Mouse (Mus musculus): ENCODE data around the gene Crhr2.

The Crhr2 gene

DNA sequence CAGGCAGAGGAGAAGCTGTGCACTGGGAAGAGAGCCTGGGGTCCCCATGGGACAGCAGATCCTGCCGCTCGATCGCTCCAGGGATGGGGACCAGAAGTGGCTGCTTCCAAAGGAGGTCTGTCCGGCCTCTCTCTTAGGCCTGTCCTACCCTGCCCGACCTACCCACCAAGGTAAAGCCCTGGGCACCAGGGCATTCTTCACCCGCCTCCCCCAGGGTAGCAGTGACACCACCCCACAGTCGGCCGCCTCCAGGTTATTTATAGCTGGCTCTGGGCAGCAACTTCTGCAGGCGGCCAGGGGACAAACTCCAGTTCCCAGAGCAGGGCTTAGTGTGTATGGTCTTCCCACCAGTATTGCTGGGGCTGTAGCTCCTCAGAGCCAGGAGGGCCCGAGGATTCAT, at the start of gene Crhr2:
Gene Crhr2, minus strand, starts transcription at position 223 of the 400 bp plus-strand sequence.
- DNase-seq (ENCODE audit: low spot score): no peak

DNA sequence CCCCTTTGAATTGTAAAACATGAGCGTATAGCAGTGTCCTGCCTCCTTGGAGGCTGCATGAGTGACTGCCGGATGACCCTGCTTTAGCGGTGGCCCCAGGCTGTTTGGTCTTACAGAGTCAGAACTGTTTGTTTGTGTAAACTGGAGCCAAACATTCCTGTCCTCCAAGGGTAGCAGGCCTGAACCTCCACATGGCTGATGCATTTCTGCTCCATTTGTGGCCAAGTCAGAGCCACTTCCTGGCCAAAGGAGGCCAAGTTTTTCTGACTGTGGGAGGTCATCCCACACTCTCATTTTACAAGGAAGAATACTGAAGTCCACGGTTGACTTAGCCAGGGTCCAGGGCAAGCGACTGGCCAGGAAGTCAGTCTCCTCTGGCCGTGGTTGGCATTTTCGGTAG, 46.7 kb upstream of the Crhr2 start:
- DNase-seq (ENCODE audit: low spot score): no peak

DNA sequence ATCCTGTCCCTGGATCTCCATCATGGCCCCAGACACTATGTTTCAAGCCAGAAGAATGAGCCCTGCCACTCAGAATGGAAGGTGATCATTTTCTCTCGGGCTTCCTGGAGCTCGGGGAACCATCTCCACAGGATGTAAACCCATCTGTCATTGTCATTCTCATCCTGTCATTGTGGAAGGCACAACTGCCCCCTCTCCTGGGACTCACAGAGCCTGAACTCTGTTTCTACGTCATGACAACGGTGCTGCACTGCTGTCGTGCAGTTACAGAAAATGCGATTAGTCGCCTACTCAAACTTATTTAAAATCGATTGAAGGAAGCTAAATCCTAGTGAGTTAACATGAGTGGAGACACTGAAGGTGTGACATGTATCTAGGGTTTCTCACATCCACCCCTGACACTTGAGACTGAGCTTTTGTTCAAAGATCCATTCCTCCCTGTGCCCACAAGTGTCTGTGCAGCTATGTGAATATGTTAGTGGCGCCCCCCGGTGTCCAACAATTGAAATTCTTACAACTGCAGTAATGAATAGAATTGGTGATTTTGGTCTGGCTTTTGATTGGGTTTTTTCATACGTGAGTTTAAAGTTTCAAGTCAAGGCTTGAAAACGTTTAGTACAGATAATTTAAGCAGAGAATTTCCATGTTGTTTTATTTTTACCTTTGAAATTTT, 44.4 kb upstream of the Crhr2 start:
- no peak for DNase-seq (ENCODE audit: low spot score)

DNA sequence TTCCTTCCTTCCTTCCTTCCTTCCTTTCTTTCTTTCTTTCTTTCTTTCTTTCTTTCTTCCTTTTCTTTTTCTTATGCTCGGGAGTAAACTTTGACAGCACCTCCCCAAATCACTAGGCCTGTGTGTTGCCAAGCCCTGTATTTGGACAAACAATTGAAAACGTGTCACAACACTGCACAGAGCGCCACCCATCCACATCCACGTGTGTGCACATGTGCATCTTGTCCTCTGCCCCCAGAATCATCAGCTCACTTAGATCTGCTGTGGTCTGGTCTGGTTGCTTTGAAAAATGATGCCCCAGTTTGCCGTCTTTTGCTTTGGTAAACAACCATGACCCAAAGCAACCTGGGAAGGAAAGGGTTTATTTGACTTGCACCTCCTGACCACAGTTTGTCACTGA, 43.1 kb upstream of the Crhr2 start:
- no peak for DNase-seq (ENCODE audit: low spot score)

DNA sequence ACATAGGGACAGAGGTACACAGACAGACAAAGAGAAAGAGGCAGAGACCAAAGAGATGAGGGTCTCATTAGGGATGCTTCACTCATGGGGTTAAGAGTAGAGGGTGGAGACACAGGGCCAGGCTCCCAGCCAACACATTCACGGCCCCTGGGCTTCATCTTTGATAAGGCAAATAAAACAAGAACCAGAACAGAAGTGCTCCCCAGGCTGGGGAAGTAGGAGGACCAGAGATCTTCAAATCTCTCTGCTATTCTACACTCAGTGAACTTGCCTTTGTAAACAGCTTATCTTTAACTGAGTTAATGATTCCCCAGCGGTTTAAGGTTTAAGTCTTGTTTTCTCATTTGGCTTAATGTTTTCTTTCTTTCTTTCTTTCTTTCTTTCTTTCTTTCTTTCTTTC, 42.6 kb upstream of the Crhr2 start:
- DNase-seq (ENCODE audit: low spot score): no peak

DNA sequence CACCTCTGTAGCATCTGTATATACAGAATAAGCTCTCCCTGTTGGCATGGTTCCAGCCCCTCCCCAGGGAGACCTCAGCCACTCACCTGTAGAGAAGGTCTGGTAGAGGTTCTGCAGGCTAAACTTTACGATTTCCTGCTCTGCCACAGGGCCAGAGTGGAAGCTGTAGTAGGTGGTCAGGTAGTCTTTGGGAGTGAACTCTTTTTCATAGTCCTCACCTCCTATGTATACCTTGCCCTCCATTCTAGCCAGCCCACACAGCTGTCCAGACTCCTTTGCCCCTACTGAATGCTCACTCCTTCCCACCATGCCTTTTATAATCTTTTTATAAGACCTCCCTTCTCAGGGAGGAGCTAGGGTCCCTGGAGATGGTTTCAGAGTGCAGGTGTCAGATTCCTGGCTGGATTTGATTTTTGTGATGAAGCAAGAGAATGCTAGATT, 41.9 kb upstream of the Crhr2 start, which contains the start of gene Inmt:
Gene Inmt, minus strand, starts transcription at position 303 of the 441 bp plus-strand sequence.
- no peak for DNase-seq (ENCODE audit: low spot score)

DNA sequence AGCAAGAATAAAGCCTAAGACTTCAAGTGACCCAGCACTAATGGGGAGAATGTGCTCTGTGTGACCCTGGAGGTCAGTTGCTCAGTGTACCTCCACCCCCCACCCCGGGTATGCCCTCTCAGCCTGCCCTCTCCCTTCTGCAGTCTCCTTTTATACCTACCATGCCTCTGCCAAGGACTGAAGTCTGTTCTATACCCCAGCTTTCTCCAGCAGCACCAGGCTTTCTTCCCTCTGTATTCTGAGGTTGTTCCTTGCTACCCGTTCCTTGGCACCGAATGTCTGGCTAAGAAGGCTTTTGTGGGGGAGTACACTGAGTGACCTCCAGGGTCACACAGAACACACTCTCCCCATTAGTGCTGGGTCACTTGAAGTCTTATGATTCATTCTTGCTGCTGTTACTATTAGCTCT, 41.1 kb upstream of the Crhr2 start:
- no peak for DNase-seq (ENCODE audit: low spot score)

DNA sequence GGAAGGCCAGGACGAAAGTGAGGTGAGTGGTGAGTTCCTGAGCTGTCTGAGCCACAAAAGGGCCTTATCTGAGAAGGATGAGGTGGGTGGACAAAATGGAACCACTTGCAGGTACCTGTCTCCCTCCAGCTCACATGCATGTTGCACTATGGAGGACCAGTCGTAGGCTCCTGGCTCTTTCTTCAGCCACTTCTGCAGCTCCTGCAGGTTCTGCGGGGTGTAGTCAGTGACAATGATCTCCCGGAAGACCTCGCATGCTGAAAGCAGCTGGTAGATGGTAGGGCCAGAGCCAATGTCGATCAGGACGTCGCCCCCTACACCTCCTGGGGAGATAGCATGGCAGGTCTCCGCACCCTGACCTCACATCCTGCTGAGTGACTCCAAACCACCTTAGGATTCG, 40.4 kb upstream of the Crhr2 start:
- no peak for DNase-seq (ENCODE audit: low spot score)

DNA sequence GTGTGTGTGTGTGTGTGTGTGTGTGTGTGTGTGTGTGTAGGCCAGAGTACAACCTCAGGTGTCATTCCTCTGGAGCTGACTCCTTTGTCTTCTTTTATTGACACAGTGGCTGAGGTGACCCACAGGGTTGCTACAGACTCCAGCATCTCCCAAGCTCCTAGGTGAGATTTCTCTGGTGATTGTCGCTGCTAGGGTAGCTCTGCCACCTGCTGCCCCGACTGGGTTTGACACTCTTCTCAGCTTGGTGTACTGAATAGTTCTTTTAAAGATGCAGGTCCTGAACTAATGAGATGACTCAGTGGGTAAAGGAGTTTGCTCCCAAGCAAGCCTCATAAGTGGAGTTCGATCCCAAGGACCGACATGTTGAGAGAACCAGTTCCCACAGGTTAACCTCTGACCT, 38.8 kb upstream of the Crhr2 start:
- DNase-seq (ENCODE audit: low spot score): no peak

DNA sequence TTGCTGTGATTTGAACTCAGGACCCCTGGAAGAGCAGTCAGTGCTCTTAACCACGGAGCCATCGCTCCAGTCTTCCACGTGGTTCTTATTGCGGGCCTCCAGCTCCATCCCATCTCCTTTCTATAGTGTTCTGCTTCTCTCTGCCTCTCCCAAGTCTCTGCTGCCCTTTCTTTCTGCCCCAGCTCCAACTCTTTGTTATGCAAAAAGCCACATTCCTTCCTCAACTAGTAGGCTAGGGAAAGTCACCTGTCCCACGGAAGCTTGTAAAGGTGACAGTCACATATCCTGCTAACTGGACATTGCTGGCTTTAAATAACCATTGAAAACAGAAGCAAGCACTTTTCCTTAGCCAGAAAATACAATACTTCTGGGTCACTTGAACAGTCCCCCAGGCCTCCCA, 37.0 kb upstream of the Crhr2 start:
- no peak for DNase-seq (ENCODE audit: low spot score)

DNA sequence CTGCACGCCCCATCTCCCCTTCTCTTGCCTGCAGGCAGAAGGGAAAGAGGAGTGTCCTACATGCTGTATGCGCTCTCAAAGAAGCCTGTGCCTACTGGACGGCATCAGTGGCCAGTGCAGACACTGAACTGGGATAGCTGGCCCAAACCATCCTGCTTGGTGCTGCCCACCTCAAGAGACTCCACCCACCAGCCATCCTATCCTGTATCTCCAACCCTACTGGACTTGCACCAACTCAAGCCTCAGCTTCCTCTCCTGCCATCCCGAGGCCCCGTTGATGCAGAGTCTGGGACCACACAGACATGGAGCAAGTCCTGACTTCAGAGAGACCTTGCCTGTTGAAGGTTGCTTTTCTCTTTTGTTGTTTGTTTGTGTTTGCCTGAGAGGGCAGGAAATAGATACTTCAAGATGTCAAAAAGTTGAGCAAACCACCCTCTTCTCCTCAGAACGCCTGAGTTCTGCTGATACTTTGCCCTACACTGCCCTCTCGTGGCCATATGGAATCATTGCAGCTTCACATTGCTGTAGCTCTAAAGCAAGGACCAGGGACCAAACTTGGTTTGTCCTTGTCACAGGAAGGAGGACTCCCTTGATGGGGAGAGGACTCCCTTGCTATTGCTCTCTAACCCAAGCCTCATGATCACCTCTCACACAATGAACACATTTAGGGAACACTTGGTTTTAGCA, 34.1 kb upstream of the Crhr2 start:
- peak; percentile 58 for DNase-seq (ENCODE audit: low spot score)

DNA sequence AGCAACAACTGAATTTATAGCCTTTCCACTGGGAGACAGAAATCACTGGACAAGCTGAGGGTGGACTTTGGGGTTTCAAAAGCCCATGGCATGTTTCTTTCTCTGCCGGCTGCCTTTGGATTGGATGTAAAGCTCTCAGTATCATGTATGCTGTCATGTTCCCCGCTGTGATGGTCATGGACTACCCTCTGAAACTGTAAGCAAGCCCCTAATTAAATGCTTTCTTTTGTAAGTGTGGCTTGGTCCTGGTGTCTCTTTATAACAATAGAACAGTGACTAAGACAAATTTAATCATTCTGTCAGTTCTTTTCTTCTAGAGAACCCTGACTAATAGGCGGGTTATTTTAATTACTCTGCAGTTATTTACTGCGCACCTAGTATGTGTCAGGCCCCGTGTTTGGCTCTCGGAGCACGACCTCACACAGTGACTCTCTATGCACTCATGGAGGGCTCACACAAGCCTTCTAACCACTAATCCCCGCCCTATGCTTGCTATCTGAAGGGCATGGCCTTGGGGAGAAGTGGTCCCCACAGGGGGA, 30.3 kb upstream of the Crhr2 start:
- DNase-seq (ENCODE audit: low spot score): no peak

DNA sequence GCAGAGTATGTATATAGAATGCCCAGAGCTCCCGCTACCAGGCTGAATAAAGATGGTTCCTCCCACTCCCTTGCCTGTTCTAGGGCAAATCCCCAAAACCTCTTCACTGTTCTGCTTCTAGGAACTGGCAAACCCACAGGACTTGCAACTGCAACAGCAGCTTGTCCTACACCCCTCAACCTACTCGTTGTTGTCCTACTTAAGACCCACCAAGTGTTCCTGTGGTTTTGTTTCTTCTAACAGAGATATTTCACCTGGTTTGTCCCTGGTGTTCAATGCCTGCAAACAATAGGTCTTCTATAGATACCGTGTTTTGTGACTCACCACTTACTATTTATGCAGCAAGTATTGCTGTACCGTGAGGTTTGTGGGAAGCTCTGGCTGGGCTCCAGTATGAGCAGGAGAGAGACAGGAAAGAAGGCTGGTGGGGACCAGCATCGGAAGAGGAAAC, 28.5 kb upstream of the Crhr2 start:
- DNase-seq (ENCODE audit: low spot score): no peak

DNA sequence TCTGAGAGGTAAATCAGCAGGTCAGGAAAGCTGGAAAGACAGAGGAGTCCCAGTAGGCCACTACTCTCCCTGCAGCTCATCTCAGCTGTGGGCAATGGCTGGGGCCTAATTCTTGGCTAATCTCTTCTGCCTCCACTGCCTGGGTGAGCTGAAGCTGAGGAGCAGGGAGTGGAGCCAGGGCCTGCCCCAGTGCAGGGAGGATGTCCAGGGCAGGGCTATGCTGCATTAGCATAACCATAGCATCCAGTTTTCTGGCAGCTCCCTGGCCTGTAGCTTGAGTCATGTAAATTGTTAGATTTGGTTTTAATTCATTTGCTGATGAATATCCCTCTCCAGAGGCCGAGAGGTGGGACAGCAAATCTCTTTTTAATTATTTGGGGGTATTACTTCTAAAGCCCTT, 26.4 kb upstream of the Crhr2 start:
- no peak for DNase-seq (ENCODE audit: low spot score)

DNA sequence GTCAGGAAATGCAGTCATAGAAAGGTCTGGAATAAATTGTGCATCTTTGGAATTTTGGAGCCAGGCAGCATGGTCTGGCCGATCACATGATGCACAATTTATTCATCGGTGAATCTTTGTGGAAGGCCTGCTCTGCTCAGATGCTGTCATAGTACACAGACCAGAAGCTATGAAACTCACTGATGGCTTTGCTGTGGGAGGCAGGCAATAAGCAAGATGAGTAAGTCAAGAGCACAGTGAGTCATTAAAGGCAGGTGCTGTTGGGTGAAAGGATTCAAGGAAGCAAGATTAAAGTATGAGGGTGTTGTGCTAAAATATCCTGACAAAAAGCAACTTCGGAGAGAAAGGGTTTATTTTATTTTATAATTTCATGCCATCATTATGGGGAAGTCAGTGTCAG, 19.4 kb upstream of the Crhr2 start:
- no peak for DNase-seq (ENCODE audit: low spot score)

DNA sequence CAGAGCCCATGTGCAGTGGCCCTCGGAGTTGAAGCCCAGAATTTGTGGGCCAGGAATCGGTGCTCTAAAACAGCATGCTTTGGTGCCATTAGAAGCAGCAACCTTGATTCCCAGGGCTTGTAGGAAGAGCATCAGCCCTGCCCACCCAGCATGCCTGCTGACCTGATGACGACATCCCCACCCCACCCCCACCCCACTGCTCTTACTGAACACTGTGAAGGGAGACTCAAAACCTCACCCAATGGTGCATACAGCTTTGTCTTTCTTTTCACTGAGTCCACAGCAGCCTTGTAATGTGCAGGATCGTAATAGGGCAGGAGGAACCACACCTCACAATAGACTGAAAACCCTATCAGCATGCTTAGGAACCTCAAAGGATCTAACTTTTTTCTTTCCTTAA, 13.3 kb upstream of the Crhr2 start:
- DNase-seq (ENCODE audit: low spot score): no peak

DNA sequence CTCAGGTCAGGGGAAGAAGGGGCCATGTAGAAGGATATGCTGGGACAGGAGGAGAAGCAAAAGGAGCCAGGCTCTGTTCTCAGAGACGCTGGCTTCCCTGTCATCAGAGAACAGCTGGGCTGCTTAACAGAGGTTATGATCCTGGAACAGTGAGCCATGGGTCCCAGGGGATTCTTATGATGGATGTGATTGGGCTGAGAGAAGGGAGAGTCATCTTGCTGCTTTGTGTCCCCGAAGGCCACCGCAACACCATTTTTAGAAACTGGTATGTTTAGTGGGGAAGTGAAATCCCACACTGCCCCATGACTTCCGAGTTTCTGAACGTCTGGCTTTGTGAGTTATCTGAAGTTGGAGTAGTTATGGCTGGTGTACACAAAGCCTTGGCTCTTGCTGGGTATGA, 12.5 kb upstream of the Crhr2 start:
- DNase-seq (ENCODE audit: low spot score): no peak

DNA sequence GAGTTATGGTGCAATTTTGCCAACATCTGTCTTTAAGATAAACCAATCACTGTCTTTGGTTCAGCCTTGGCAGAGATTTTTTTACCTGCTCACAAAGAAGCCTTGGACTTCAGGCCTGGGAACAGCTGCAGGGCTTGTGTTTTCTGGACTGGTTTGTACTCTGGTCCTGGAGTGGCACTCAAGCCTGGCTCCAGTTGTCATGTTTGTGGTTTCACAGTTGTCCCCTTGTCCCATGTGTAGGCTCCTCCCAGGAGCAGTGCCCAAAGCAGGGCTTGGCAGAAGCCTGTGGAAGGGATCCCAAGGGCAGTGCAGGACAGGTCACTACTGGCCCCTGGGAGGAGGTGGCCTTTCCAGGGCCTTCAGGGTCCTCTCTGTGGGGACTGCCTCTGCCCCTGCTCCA, 5.5 kb upstream of the Crhr2 start:
- no peak for DNase-seq (ENCODE audit: low spot score)

DNA sequence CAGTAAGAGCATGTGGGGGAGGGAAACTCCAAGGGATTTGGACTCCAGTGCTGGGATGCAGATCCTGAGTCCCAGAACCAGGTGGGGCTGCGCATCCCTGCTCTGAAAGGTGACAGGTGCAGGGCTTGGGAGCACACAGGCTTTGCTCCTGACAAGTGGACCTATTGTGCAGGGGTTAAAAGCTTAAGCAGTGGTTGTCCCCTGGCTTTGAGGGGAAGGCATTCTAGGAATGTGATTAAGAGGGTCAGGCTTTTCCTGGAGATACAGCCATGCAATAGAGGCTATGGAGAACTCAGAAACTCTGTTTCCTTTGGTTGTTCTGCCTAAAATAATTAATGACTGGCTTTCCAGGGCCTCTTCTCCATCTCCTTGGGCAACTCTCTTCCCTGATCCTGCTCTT, 609 bp upstream of the Crhr2 start:
- DNase-seq (ENCODE audit: low spot score): no peak

DNA sequence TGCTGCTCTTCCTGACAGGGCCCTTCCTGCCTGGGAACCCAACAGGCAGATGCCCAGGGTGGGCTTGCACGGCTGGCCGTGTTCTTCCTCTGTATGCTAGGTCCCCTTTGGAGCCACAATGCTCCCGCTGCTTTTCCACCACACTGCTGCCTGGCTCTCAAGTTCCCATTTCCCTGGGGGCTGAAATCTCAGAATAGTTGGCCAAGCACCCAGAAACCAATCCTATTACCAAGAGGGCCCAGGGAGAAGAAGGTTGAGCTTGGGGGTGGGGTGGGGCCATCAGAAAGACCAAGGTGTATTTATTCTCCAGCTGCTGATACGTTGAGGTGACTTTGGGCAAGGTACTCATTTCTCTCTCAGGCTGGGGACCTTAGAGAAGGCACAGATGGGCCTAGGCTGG, 1.5 kb downstream of the Crhr2 start:
- DNase-seq (ENCODE audit: low spot score): no peak

DNA sequence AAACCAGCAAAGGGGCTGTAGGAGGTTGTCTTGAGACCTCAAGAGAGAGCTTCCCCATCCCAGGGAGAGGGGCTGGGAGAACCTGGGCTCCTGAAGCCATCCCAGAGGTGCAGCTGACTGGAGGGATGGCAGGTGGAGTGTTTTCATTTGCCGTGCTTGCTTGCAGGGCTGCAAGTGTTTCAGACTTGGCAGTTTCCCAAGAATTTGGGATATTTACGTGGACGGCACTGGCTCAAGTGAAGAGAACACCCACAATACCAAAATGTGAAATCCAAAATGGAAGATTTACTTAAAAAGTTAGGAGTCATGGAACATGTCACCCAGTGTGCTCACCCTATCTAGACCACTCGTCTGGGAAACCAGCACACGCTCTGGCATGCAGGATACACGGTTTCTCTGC, 2.2 kb downstream of the Crhr2 start:
- DNase-seq (ENCODE audit: low spot score): no peak

DNA sequence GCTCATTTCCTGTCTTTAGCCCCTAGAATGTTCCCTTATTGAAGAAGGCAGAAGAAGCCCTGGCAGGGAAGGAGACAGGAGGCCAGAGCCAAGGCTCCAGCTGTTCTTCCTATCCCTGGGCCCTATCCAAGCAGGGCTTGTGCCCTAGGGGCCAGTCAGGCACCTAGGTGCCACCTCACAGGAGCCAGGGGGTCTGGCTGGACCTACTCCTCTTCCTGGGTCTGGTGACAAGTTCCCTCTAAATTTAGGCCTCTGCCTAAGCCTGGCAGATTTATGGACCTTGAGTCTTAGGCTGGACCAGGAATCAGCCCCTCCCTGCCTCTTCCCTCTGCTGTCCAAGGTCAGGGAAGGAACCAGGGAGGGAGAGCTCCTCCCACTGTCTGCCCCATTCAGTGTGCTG, 4.4 kb downstream of the Crhr2 start:
- no peak for DNase-seq (ENCODE audit: low spot score)

DNA sequence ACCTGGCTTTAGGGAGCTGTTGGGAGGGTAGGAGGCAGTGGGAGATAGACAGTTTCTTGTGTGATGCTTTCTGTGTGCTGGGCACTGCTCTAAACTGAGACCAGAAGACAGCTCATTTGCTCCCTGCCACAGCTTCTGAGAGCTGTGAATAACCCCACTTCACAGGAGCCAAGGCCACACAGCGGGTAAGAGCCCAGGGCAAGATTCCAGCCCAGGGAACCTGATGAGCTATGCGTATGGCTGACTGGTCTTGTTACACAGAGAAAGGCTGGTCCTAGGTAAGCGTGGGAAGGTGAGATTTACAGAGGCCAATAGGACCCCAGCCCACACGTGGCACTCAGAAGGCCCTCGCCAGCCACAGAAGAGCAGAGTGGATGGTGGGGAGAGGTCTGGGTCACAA, 6.2 kb downstream of the Crhr2 start:
- no peak for DNase-seq (ENCODE audit: low spot score)

DNA sequence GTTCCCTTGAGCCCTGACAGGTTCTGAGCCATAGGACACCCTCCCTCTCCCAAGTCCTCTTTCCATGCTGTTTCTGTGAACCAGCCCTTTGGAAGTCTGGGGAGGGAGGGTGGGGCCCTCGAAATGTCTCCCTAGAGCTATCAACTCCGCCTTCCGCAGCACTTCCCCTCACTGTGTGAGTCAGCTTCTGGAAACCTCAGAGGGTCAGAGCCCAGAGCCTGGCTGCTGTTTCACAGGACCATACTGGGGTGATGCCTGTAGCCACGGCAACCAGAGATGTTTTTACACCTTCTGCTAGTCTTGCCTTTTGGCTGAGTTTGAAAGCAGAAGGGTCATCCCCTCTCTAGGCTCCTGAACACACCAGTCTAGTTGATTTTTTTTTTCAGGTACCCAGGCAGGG, 9.8 kb downstream of the Crhr2 start:
- no peak for DNase-seq (ENCODE audit: low spot score)

Data from urinary bladder, postnatal 25 days (tissue).